Mouse (Mus musculus) hindbrain, embryonic 14.5 days (tissue): ENCODE data around the gene Scamp1. TPM values are rescaled to one million over a fixed set of nuclear protein-coding genes. Genes with fewer than 3 reads are reported as not detected.

ENCODE experiments used
- ATAC-seq: fragments of 200-750 bp; cut with Nextera tagmentation; 2 replicates; pipeline ENCODE4 v1.8.0; 2017; ENCODE audit warnings: moderate number of reproducible peaks, mild to moderate bottlenecking, moderate TSS enrichment, moderate library complexity; ENCODE audit not compliant: low FRiP score
- DNase-seq: peaks from one replicate; pipeline ENCODE4 v3.0.0-alpha.2; 2015; ENCODE audit warnings: low spot score
- H3K27ac ChIP-seq: fragments of 300-500 bp; sonication (generic); 2 replicates; pipeline ENCODE4 v1.5.1; 2014; ENCODE audit warnings: mild to moderate bottlenecking, moderate library complexity
- H3K27me3 ChIP-seq: fragments of 300-500 bp; sonication (generic); 2 replicates; pipeline ENCODE4 v1.6.1; 2014; ENCODE audit warnings: mild to moderate bottlenecking, low read length, mixed read lengths; ENCODE audit not compliant: control insufficient read depth, insufficient read depth
- H3K36me3 ChIP-seq: fragments of 300-500 bp; sonication (generic); replicated peaks from 2 replicates; pipeline ENCODE4 v1.6.1; 2014; ENCODE audit not compliant: control insufficient read depth, insufficient read depth
- H3K4me1 ChIP-seq: fragments of 300-500 bp; sonication (generic); replicated peaks from 2 replicates; pipeline ENCODE4 v1.6.1; 2014; ENCODE audit warnings: antibody characterized with exemption, low read length, mixed read lengths; ENCODE audit not compliant: control insufficient read depth, insufficient read depth
- H3K4me2 ChIP-seq: fragments of 300-500 bp; sonication (generic); replicated peaks from 2 replicates; pipeline ENCODE4 v1.6.1; 2014; ENCODE audit warnings: mild to moderate bottlenecking, moderate library complexity
- H3K4me3 ChIP-seq: fragments of 300-500 bp; sonication (generic); replicated peaks from 2 replicates; pipeline ENCODE4 v1.5.1; 2014; ENCODE audit warnings: mild to moderate bottlenecking, low read length
- H3K9ac ChIP-seq: fragments of 300-500 bp; sonication (generic); 2 replicates; pipeline ENCODE4 v1.6.1; 2014
- H3K9me3 ChIP-seq: fragments of 300-500 bp; sonication (generic); 2 replicates; pipeline ENCODE4 v1.6.1; 2016; ENCODE audit warnings: low read length; ENCODE audit not compliant: control insufficient read depth
- WGBS: fragments of 180-500 bp; shearing (Covaris S2); extraction: QIAGEN DNeasy Blood & Tissue Kit; methylation state at CpG from one replicate; pipeline ENCODE4 v1.1.7; 2014; 5-methylcytosine and 5-hydroxymethylcytosine counted together
- polyA plus RNA-seq: library from polyadenylated mRNA; unstranded; fragments of >200 nt; fragmentation: Nextera tagmentation; extraction: Ambion mirVana; gene quantifications from 2 replicates; pipeline ENCODE4 v1.2.1, GENCODE M21; 2014

Scamp1 gene
- polyA plus RNA-seq, 1 experiment from 2014 or later = 159 TPM

DNA sequence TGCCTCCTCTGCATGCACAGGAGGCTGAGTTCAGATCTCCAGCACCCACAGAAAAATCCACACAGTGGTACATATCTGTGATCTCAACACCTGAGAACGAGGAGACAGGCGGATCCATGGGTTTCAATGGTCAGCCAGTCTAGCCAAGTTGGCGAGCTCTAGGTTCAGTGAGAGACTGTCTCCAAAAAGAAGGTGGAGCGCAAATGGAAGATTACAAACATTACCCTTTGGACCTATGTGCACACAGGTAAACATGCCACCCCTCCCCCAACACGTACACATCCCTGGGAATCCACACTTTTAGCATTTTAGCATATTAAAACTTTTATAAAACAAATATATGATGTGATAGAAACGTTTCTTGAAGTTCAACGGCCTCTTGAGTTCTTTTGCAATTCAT lies 21.9 kb upstream of the Scamp1 start:
- 0 out of 2 replicates have a peak overlapping the region, but pooled peaks have one; percentile 65 for H3K27ac ChIP-seq
- peaks cover 9% of the 10 kb centered on the region for H3K4me1 ChIP-seq
- H3K4me3 ChIP-seq = no peak overlapping the region
- 0 out of 2 replicates have a peak overlapping the region, but pooled peaks have one; percentile 26 for H3K9ac ChIP-seq
- ATAC-seq (no peak), DNase-seq (no peak)
- H3K27me3 ChIP-seq = no peaks in the 10 kb centered on the region
- WGBS = 89% methylated on average over 7 of the region's 7 CpGs
- H3K9me3 ChIP-seq = no peaks in the 10 kb centered on the region
- H3K36me3 ChIP-seq = no peaks in the 10 kb centered on the region
- H3K4me2 ChIP-seq = no peak overlapping the region

DNA sequence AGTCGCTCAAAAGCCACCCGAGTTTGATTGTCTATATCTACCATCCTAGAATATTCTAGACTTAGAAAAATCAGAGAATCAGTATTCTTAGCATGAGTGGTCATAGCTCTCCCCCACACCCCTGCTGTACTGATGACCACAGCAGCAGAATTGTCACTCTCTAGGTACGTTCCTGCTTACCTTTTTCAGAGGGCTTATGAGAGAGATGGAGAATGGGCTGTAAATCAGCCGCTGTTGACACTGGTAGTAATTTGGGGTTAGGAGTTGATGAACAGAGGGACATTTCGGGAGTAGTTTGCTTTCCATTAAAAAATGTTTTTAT lies 21.3 kb upstream of the Scamp1 start:
- Histone ChIP-seq H3K27ac (peak overlapping the region; percentile 65), H3K4me3 (0 out of 2 replicates have a peak overlapping the region, but pooled peaks have one; percentile 4), H3K36me3 (no peaks in the 10 kb centered on the region), H3K9me3 (no peaks in the 10 kb centered on the region), H3K4me2 (peak overlapping the region; percentile 43), H3K4me1 (peaks cover 9% of the 10 kb centered on the region), H3K27me3 (no peaks in the 10 kb centered on the region), H3K9ac (0 out of 2 replicates have a peak overlapping the region, but pooled peaks have one; percentile 26)
- 23% methylated on average over 5 of the region's 5 CpGs for WGBS
- no peak for DNase-seq
- ATAC-seq = peak; percentile 51

DNA sequence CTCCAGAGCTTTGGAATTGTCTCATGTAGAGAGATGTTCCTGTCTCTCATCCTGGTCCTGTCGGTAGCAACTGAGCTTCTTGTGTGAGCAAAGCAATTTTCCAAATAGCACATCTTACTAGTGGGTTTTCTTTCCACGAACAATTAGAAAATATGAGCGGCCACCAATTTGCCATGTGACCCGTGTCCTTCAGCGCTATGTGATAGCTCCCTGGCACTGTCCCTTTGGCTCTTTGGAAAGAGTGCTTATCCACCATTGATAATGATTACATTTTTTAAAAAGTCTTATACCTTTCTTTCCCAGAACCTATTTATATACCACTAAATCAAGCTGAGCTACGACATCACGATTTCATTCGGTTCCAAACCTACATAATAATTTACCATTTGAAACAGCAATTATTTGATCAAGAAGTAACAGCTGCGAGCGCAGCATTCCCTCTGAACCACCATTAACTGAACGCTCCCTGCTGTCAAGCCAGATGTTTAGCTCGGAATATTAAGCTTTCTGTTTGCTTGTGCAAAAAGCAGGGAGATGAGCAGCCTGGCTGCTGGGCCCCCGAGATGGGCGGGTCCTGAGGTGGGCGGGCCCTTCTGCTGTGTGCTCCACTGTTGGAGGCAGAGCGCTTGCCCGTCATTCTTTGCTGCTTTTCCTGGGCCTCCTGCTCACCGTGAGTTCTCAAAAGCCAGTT lies 20.8 kb upstream of the Scamp1 start:
- 37% methylated on average over 18 of the region's 18 CpGs for WGBS
- Histone ChIP-seq H3K4me2 (peak overlapping the region; percentile 43), H3K4me1 (peaks cover 9% of the 10 kb centered on the region), H3K4me3 (0 out of 2 replicates have a peak overlapping the region, but pooled peaks have one; percentile 4), H3K9ac (0 out of 2 replicates have a peak overlapping the region, but pooled peaks have one; percentile 26), H3K36me3 (no peaks in the 10 kb centered on the region), H3K27ac (peak overlapping the region; percentile 65), H3K27me3 (no peaks in the 10 kb centered on the region), H3K9me3 (no peaks in the 10 kb centered on the region)
- ATAC-seq = peak; percentile 94
- peak; percentile 69 for DNase-seq

DNA sequence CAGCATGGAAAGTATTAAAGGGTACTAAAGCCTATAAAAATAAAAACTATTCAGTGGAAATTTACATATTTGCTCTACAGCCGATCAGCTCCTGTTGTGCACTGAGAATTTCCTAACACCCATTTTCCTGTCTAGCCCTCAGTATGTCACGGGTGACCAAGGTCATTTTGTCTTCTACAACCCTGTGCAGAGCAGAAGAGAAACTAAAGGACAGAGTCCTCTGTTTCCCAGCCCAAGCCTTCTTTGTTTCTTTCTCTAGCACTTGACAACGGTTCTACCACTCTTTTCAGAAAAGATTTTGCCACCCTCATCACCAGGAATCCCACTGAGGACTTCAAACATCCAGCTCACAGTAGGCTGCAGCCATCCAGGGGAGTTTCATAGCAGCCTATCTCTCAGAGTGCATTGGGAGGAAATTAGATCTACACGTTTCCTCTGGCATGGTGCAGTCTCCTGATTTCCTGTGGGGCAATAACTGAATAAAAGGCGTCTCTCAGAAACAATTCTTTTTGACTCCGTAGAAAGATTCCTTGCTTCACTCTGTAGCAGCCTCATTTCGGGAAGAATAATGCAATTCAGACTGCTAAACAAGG lies 15.4 kb upstream of the Scamp1 start:
- WGBS = 45% methylated on average over 7 of the region's 7 CpGs
- H3K4me1 ChIP-seq = no peaks in the 10 kb centered on the region
- no peaks in the 10 kb centered on the region for H3K27me3 ChIP-seq
- H3K27ac ChIP-seq = no peak overlapping the region
- no peak overlapping the region for H3K9ac ChIP-seq
- no peaks in the 10 kb centered on the region for H3K36me3 ChIP-seq
- no peak overlapping the region for H3K4me2 ChIP-seq
- no peak overlapping the region for H3K4me3 ChIP-seq
- ATAC-seq (no peak), DNase-seq (no peak)
- no peaks in the 10 kb centered on the region for H3K9me3 ChIP-seq

DNA sequence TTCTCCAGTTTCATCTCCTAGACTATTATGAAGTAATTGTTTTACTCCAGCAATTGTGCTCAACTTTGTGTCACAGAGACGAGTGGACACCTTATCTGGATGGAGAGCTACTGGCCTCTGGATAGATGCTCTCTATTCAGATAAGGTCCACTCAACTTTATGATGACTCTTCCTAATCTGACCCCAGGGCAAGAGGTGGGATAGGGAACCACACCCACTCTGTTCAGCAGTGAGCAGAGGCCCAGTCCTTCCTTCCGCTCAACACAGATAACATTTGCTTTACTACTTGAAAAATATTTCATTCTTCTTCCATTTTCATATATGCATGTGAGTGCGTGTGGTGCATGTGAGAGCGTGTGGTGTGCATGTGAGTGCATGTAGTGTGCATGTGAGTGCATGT lies 14.6 kb upstream of the Scamp1 start:
- Histone ChIP-seq H3K9ac (no peak overlapping the region), H3K9me3 (no peaks in the 10 kb centered on the region), H3K4me3 (no peak overlapping the region), H3K36me3 (no peaks in the 10 kb centered on the region), H3K4me1 (no peaks in the 10 kb centered on the region), H3K27me3 (no peaks in the 10 kb centered on the region), H3K27ac (no peak overlapping the region), H3K4me2 (no peak overlapping the region)
- ATAC-seq = no peak
- WGBS = 95% methylated on average over 4 of the region's 4 CpGs
- no peak for DNase-seq

DNA sequence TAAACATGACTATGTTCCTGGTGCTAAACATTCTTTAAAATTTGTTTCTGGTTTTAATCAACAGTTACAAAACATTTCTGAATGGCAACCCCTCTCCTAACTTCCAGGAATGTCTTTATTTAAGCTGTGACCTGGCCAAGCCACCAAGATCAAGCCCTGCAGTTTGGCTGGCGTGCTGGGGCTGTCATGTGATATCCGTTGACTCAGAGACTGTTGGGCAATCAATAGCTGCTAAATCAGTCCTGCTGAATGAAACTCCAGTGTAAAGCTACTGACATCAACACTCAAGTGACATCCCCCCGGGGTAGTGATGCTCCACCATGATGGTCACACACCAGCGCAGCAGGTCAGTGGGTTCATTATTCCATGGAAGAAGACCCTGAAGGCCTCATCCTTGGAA lies 12.7 kb upstream of the Scamp1 start:
- Histone ChIP-seq H3K27me3 (no peaks in the 10 kb centered on the region), H3K4me3 (no peak overlapping the region), H3K4me1 (no peaks in the 10 kb centered on the region), H3K9me3 (no peaks in the 10 kb centered on the region), H3K27ac (no peak overlapping the region), H3K4me2 (no peak overlapping the region), H3K9ac (no peak overlapping the region), H3K36me3 (no peaks in the 10 kb centered on the region)
- 86% methylated on average over 4 of the region's 4 CpGs for WGBS
- no peak for ATAC-seq
- DNase-seq = no peak

DNA sequence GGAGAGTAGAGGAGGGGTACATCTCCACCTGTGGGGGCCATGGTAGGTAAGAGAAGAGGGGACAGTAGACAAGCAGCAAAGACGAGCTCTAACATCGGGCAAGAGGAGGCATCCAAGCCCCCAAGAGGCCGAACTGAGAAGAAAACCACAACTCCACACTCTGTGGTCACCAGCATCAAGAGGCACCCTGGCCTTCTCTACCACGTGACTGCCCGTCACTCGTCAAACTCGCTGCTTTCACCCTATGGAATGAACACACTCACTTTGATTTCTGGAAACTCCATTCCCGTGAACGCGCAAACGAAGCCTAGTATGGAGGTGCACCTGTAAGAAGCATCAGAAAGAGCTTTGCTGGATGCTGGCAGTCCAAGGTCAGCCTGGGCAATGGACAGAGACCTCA lies 10.7 kb upstream of the Scamp1 start:
- H3K4me1 ChIP-seq = no peaks in the 10 kb centered on the region
- no peak overlapping the region for H3K9ac ChIP-seq
- no peaks in the 10 kb centered on the region for H3K27me3 ChIP-seq
- ATAC-seq (no peak), DNase-seq (no peak)
- no peaks in the 10 kb centered on the region for H3K36me3 ChIP-seq
- no peak overlapping the region for H3K4me2 ChIP-seq
- H3K4me3 ChIP-seq = no peak overlapping the region
- H3K27ac ChIP-seq = no peak overlapping the region
- H3K9me3 ChIP-seq = no peaks in the 10 kb centered on the region
- WGBS = 89% methylated on average over 11 of the region's 11 CpGs

DNA sequence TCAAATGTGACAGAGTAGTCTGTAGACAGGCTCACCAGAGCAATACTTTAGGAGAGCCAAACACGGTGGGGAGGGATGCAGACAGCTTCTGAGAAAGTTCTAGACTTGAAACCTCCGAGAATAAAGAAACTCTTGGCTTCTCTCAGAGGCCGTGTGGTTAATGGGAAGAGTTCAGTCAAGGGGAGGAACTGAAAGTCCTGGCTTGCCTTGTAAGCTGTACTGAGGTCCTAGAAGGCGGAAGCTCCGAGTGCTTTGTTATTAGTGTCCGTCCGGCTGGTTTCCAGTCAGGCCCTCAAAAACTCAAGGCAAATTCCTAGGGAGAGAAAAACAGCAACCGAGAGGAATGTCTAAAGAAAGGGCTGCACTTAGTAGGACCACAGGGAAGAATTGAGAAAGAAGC lies 10.3 kb upstream of the Scamp1 start:
- H3K36me3 ChIP-seq = no peaks in the 10 kb centered on the region

DNA sequence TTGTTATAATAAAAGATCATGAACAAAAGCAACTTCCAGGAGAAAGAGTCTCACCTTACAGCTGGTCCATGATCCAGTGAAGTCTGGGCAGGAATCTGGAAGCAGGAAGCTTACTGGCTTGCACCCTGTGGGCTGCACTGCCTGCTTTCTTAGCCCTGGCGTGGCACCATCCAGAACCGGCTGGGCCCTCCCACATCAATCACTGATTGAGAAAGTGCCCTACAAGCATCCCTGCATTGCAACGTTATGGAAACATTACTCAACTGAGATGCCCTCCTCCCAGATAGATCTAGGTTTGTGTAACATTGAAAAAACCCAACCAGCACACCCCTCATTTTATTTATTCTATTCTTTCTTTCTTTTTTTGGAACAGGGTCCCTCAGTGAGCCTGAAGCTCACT lies 9.2 kb upstream of the Scamp1 start:
- ATAC-seq = no peak
- Histone ChIP-seq H3K4me1 (no peaks in the 10 kb centered on the region), H3K9me3 (no peaks in the 10 kb centered on the region), H3K27me3 (no peaks in the 10 kb centered on the region), H3K9ac (no peak overlapping the region), H3K27ac (no peak overlapping the region), H3K36me3 (no peaks in the 10 kb centered on the region), H3K4me3 (no peak overlapping the region), H3K4me2 (no peak overlapping the region)
- no peak for DNase-seq
- WGBS = 44% methylated on average over 3 of the region's 3 CpGs

More for the DNA sequence above, 10.3 kb upstream of the Scamp1 start:
- Histone ChIP-seq H3K9me3 (no peaks in the 10 kb centered on the region), H3K4me2 (no peak overlapping the region), H3K4me1 (no peaks in the 10 kb centered on the region), H3K4me3 (no peak overlapping the region), H3K27ac (no peak overlapping the region), H3K27me3 (no peaks in the 10 kb centered on the region), H3K9ac (no peak overlapping the region)
- ATAC-seq (no peak), DNase-seq (no peak)
- WGBS = 84% methylated on average over 8 of the region's 8 CpGs
